Comparison of ENCODE assay signal across 8 mouse cellular contexts in genomic region chr13:43398297-43399080, GRCm38 (mm10). TPM values are rescaled to one million over a fixed set of nuclear protein-coding genes. Genes with fewer than 3 reads are reported as not detected.
DNase-seq lines count a peak whose midpoint lies in the region; ATAC-seq and TF ChIP-seq lines count a peak whose summit lies in the region.

TSS of gene Nol7 (plus strand) at chr13:43398390.

- H3K4me1 ChIP-seq in cortical plate, adult 2 months (ENCODE audit: control insufficient read depth, insufficient read depth, low read length) = no peaks in the 10 kb centered on the region; the same call in none of the 2 replicates

- DNase-seq in gastrocnemius, postnatal 10 days = peak; percentile 99
- peak; percentile 97 for DNase-seq in induced T-regulatory cell, adult 2 months (ENCODE audit: low read depth)
- peak; percentile 79 to 94 for DNase-seq in left cerebral cortex, adult 9 months (ENCODE audit: low spot score in 2 of 2)
- peak; percentile 98 for DNase-seq in right cerebral cortex, postnatal 14 days
- peak; percentile 92 to 94 for DNase-seq in urinary bladder, postnatal 36 days (ENCODE audit: low spot score in 2 of 2)

- TF ChIP-seq CTCF in cortical plate, adult 2 months (IDR thresholded peaks at IDR 0.05; ENCODE audit: extremely low read depth, insufficient read depth, low read length) = peak; percentile 62

- H3K27ac ChIP-seq in cortical plate, adult 2 months (ENCODE audit: insufficient read depth, low read length) = peak within 1 kb of the TSS; percentile 96

- ATAC-seq in activated CD4-positive, CD25-positive, alpha-beta regulatory T cell, adult 4 months = peak; percentile 93
- ATAC-seq in megakaryocyte progenitor cell, adult 5-6 weeks (replicated peaks; ENCODE audit: poor library complexity) = peak; percentile 99

- peak within 1 kb of the TSS; percentile 79 for H3K4me3 ChIP-seq in cortical plate, adult 2 months (ENCODE audit: insufficient read depth, low read length)

- peak; percentile 55 for TF ChIP-seq POLR2A in cortical plate, adult 2 months (IDR thresholded peaks at IDR 0.05; ENCODE audit: extremely low read depth, insufficient read depth, low read length)

RNA-seq across cellular contexts. Expression of gene Nol7, which starts in this region (rescaled TPM):
- polyA plus RNA-seq in activated CD4-positive, CD25-positive, alpha-beta regulatory T cell, adult 4 months (2017; shearing (Covaris generic)) = 100 to 1,000 TPM; 146 to 156 TPM
- 68.6 and 70.8 TPM in 2 replicates for polyA plus RNA-seq in cortical plate, adult 2 months (2012; rRNA removed)
- 100 to 1,000 TPM; 149 to 160 TPM for total RNA-seq in gastrocnemius, postnatal 10 days (2021)
- total RNA-seq in megakaryocyte progenitor cell, adult 5-6 weeks (2015) = 173 and 183 TPM in 2 replicates
- 231 and 270 TPM in 2 replicates for total RNA-seq in megakaryocyte progenitor cell, adult 5-6 weeks (2017)

Comparison
In these comparisons a context has a peak if more than half of its experiments do, and no peak if none do; other contexts are left out.
1. Peak in every context shown above with its lines: DNase-seq, ATAC-seq, H3K4me3 ChIP-seq and H3K27ac ChIP-seq.